Mouse (Mus musculus): ENCODE results near the gene Znrf3. TPM values are rescaled to one million over a fixed set of nuclear protein-coding genes. Genes with fewer than 3 reads are reported as not detected.

Gene Znrf3
- polyA plus RNA-seq, 1 experiment from 2014 or later: 8.3 TPM

Other genes starting within 250 kb of the Znrf3 start
- gene Kremen1, start 183.3 kb downstream of the Znrf3 start, polyA plus RNA-seq (2016; fragmentation: Nextera tagmentation; extraction: Ambion mirVana): 17.8 and 18.1 TPM in 2 replicates
- gene Xbp1, start 75.8 kb upstream of the Znrf3 start, polyA plus RNA-seq (2016; fragmentation: Nextera tagmentation; extraction: Ambion mirVana): 135 and 146 TPM in 2 replicates
- gene Ccdc117, start 97.3 kb upstream of the Znrf3 start, polyA plus RNA-seq (2016; fragmentation: Nextera tagmentation; extraction: Ambion mirVana): 23.1 and 25.3 TPM in 2 replicates
- 0.15 TPM in 1 of 2 replicates, not detected in the other for gene Ankrd36, start 124.8 kb upstream of the Znrf3 start, polyA plus RNA-seq (2016; fragmentation: Nextera tagmentation; extraction: Ambion mirVana)